Mouse (Mus musculus) heart, postnatal 0 days (tissue): Measurements from ENCODE around the gene Tefm. TPM values are rescaled to one million over a fixed set of nuclear protein-coding genes. Genes with fewer than 3 reads are reported as not detected.
A peak's percentile ranks its signal among the peaks of the same experiment; 100 is the strongest.

Experiments
- ATAC-seq: fragments of 200-750 bp; cut with Nextera tagmentation; 2 replicates; pipeline ENCODE4 v1.8.0; 2017; ENCODE audit warnings: low read depth, moderate number of reproducible peaks, moderate library complexity; ENCODE audit not compliant: insufficient read depth
- DNase-seq: peaks from one replicate; pipeline ENCODE4 v3.0.0-alpha.2; 2016; ENCODE audit warnings: low spot score
- H3K27ac ChIP-seq: fragments of 300-500 bp; sonication (generic); 2 replicates; pipeline ENCODE4 v1.5.1; 2014; ENCODE audit warnings: low read depth, mild to moderate bottlenecking
- H3K27me3 ChIP-seq: fragments of 300-500 bp; sonication (generic); 2 replicates; pipeline ENCODE4 v1.6.1; 2014; ENCODE audit warnings: low read length, mixed read lengths; ENCODE audit not compliant: control insufficient read depth, insufficient read depth
- H3K36me3 ChIP-seq: fragments of 300-500 bp; sonication (generic); replicated peaks from 2 replicates; pipeline ENCODE4 v1.6.1; 2014; ENCODE audit warnings: low read length, mixed read lengths; ENCODE audit not compliant: control insufficient read depth, insufficient read depth
- H3K4me1 ChIP-seq: fragments of 300-500 bp; sonication (generic); 2 replicates; pipeline ENCODE4 v1.6.1; 2014; ENCODE audit warnings: antibody characterized with exemption; ENCODE audit not compliant: control insufficient read depth, insufficient read depth
- H3K4me2 ChIP-seq: fragments of 300-500 bp; sonication (generic); 2 replicates; pipeline ENCODE4 v1.6.1; 2014; ENCODE audit warnings: low read depth, mild to moderate bottlenecking, low read length, moderate library complexity
- H3K4me3 ChIP-seq: fragments of 300-500 bp; sonication (generic); 2 replicates; pipeline ENCODE4 v1.5.1; 2014; ENCODE audit warnings: low read depth, low read length
- H3K9ac ChIP-seq: fragments of 300-500 bp; sonication (generic); replicated peaks from 2 replicates; pipeline ENCODE4 v1.6.1; 2014; ENCODE audit warnings: low read depth, low read length, mixed read lengths
- H3K9me3 ChIP-seq: fragments of 300-500 bp; sonication (generic); replicated peaks from 2 replicates; pipeline ENCODE4 v1.6.1; 2016; ENCODE audit warnings: low read length; ENCODE audit not compliant: control insufficient read depth
- CTCF ChIP-seq: IDR thresholded peaks from 2 replicates; pipeline ENCODE4 v1.5.1; 2016; ENCODE audit warnings: antibody characterized with exemption, control low read depth, low read depth
- EP300 ChIP-seq: IDR thresholded peaks from 2 replicates; pipeline ENCODE4 v1.6.1; 2016; ENCODE audit warnings: antibody characterized with exemption, low read depth
- WGBS: fragments of 180-500 bp; shearing (Covaris S2); extraction: QIAGEN DNeasy Blood & Tissue Kit; methylation state at CpG from one replicate; pipeline ENCODE4 v1.1.7; 2014; 5-methylcytosine and 5-hydroxymethylcytosine counted together
- polyA plus RNA-seq: library from polyadenylated mRNA; unstranded; fragments of >200 nt; fragmentation: Nextera tagmentation; extraction: Ambion mirVana; gene quantifications from 2 replicates; pipeline ENCODE4 v1.2.1, GENCODE M21; 2015
- total RNA-seq: library from RNA; depleted of rRNA; stranded (reverse); fragments of >200 nt; gene quantifications from 2 replicates; pipeline ENCODE4 v1.2.3, GENCODE M21; 2014; ENCODE audit warnings: low replicate concordance

The Tefm gene
- total and polyA plus RNA-seq, 2 experiments from 2014 or later, result 39.9 to 40.3 TPM

DNA sequence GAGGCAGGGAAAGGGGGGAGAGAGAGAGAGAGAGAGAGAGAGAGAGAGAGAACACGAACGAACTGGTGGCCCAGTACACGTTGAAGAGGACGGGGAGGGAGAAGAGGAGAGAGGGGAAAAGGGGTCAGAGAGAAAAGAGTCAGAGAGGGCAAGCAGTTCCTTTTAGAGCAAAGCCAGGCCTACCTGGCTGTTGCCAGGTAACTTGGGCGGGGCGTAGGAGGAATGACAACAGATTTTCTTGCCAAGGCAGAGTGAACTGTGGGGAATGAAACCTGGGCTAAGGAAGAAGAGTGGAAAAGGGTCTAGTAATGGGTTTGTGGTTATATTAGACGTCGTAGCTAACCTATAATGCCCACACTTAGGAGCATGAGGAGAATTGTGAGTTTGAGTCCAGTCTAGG is 897 bp upstream of the Tefm start:
- peak overlapping the region; percentile 69 for H3K4me2 ChIP-seq
- H3K9me3 ChIP-seq, result no peaks in the 10 kb centered on the region
- H3K27ac ChIP-seq, result 0 out of 2 replicates have a peak overlapping the region, but pooled peaks have one; percentile 84
- peak overlapping the region; percentile 73 for H3K4me3 ChIP-seq
- 0 out of 2 replicates have a peak overlapping the region, but pooled peaks have one; percentile 80 for H3K9ac ChIP-seq
- H3K27me3 ChIP-seq, result no peaks in the 10 kb centered on the region
- TF ChIP-seq CTCF (no peak), EP300 (no peak)
- H3K36me3 ChIP-seq, result 0 out of 2 replicates have a peak, but pooled peaks cover 20% of the 10 kb centered on the region
- 42% methylated on average over 8 of the region's 8 CpGs for WGBS
- no peak for ATAC-seq
- no peak for DNase-seq
- peaks cover 6% of the 10 kb centered on the region; the same call in 1 of the 2 replicates for H3K4me1 ChIP-seq

DNA sequence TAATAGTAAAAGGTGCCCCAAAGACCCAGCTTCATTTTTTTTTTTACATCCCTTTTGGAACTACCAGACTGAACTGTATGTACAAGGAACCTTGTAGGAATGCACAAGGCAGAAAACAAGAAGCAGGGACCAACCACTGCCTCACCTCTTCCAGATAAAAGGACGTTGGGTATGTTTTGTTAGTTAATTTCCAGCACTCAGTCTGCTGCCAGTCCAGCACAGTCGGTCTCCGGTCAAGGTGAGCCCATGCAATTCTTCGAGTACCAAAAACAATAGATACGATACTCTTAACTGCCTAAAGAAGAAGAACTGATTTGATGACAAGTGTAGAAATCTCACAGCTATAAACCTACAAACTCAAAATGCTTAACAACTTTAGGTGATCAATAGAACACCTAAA is 4.2 kb downstream of the Tefm start:
- Histone ChIP-seq H3K4me3 (no peak overlapping the region), H3K4me2 (no peak overlapping the region), H3K9me3 (no peaks in the 10 kb centered on the region), H3K4me1 (peaks cover 3% of the 10 kb centered on the region; the same call in 1 of the 2 replicates), H3K36me3 (peaks cover 46% of the 10 kb centered on the region), H3K27me3 (no peaks in the 10 kb centered on the region), H3K27ac (no peak overlapping the region), H3K9ac (no peak overlapping the region)
- no peak for TF ChIP-seq EP300
- TF ChIP-seq CTCF, result no peak
- no peak for DNase-seq
- 85% methylated on average over 5 of the region's 5 CpGs for WGBS
- no peak for ATAC-seq

DNA sequence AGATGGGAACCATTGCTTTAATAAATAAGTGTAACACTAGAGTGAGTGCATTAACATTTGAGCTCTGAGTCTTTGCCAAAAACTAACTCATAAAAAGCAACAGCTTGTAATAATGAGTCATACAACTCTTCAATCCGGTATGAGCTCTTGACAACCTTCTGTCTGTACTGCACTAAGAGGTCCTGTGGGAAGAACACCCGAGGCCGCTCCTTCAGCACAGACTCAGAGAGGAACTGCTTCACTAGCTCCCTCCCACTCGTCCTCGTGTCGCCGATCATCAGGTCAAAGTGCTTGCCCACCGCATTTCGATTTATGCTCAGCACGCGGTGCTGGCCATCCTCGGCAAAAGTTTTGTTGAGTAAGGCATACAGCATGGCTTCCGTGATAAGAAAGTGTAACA is 5.2 kb downstream of the Tefm start:
- Histone ChIP-seq H3K27ac (no peak overlapping the region), H3K9me3 (no peaks in the 10 kb centered on the region), H3K4me3 (no peak overlapping the region), H3K27me3 (no peaks in the 10 kb centered on the region), H3K4me2 (no peak overlapping the region), H3K9ac (no peak overlapping the region), H3K36me3 (peaks cover 55% of the 10 kb centered on the region), H3K4me1 (no peaks in the 10 kb centered on the region)
- DNase-seq (no peak), ATAC-seq (no peak)
- 85% methylated on average over 13 of the region's 13 CpGs for WGBS
- no peak for TF ChIP-seq CTCF
- TF ChIP-seq EP300, result no peak

DNA sequence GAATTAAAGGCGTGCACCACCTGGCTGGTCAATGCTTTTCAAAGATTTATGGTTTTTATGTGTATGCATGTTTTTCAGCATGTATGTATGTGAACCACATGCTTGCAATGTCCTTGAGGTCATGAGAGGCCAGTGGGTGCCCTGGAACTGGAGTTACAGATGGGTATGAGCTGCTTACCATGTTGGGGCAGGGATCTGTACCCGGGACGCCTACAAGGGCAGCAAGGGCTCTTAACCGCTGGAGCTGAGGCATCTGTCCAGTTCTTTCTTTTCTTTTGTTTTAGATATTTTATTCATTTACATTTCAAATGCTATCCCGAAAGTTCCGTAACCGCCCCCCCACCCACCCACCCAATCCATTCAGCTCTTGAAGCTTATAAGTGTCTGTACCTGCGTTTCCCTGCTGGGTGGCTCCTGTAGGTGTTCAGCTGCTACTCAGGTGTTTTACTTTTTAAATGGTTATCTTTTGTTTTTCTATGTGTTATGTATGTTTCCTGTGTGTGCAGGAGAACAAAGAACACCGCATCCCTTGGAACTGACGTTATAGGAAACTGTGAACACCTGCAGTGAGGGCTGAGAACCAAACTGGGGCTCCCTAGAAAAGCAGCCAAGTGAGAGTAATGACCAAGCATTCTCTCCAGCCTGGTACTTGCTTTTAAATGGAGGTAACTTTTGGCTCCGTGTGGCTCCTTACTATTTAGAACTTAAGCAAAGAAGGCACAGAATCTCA is 5.9 kb downstream of the Tefm start:
- H3K27ac ChIP-seq, result peak overlapping the region; percentile 51; the same call in 1 of the 2 replicates

DNA sequence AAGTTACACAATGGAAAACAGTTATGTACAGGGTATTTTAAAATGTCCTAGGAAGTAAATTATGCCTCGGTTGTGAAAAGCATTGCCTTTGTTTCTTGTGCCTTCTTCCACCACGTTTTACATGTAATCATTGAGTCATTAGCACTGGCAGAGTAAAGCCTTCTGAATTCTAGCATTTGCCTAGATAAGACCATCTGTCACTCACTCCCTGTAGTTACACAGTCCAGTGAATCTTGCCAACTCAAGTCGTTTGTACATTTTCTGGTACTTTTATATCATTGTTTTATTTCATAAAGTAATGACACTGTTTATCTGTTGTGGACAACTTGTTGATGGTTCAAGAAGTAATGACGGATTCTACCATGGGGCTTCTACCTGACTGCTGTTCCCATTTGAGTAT is 7.2 kb downstream of the Tefm start:
- peaks cover 53% of the 10 kb centered on the region for H3K36me3 ChIP-seq
- no peak overlapping the region for H3K9ac ChIP-seq
- ATAC-seq (no peak), DNase-seq (no peak)
- no peak overlapping the region for H3K27ac ChIP-seq
- H3K4me1 ChIP-seq, result no peaks in the 10 kb centered on the region
- no peaks in the 10 kb centered on the region for H3K27me3 ChIP-seq
- 57% methylated on average over 4 of the region's 4 CpGs for WGBS
- no peaks in the 10 kb centered on the region for H3K9me3 ChIP-seq
- H3K4me2 ChIP-seq, result no peak overlapping the region
- TF ChIP-seq CTCF, result no peak
- no peak for TF ChIP-seq EP300
- no peak overlapping the region for H3K4me3 ChIP-seq

More for the DNA sequence above, 5.9 kb downstream of the Tefm start:
- H3K27me3 ChIP-seq, result no peaks in the 10 kb centered on the region
- DNase-seq, result no peak
- WGBS, result 90% methylated on average over 11 of the region's 11 CpGs
- no peak overlapping the region for H3K9ac ChIP-seq
- no peaks in the 10 kb centered on the region for H3K4me1 ChIP-seq
- TF ChIP-seq CTCF, result no peak
- TF ChIP-seq EP300, result no peak
- H3K36me3 ChIP-seq, result peaks cover 59% of the 10 kb centered on the region
- no peak overlapping the region for H3K4me2 ChIP-seq
- no peak for ATAC-seq
- H3K9me3 ChIP-seq, result no peaks in the 10 kb centered on the region
- H3K4me3 ChIP-seq, result no peak overlapping the region
